11 mouse cellular contexts compared by ENCODE assay signal in the genomic region with DNA sequence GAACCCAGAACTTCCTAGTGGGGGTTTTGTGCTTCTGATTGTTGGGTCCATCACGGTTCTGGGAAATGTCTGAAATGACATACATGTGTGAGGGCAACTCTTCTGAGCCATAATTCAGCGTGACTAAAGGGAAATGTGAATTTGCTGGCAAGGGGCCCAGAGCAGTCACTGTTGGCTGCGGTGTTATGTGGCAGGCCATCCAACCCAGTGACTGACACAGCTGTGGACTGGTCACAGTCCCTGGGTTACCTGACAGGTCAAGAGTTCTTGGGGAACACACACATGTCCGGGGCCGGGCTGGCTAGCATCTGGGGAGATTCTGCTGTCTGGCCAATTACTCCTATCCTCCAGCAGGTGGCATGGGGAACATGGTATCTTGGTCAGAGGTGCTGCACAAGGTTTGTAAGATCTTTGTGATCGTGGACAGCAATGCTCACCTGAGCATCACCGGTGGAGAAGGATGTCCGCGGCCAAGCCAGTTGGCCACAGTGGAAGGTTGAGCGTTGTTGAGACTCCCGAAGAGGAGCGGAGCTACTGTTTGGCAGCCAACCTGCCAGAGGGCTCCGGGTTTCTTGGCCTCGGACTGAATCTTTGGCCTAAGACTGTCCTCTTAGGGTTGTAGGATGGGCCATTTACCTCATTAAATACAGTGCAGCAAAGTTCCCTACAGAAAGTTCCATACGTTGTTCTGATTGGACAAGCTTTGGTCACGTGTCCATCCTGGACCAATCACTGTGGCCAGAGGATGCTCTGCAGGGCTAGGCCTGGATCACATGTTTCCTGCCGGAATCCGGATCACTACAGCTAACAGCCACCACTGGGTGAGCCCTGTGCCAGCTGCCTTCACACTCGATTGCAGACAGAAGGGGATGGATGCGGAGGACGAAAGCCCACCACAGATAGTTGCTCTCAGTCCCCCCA. TPM values are rescaled to one million over a fixed set of nuclear protein-coding genes. Genes with fewer than 3 reads are reported as not detected.
DNase-seq lines count a peak whose midpoint lies in the region; ATAC-seq and TF ChIP-seq lines count a peak whose summit lies in the region.
"Had no signal": no experiment of that assay in that cellular context is flagged by ENCODE, and none has a peak within 500 bp of the region (broad histone marks: within the 10 kb centered on the region; RNA-seq: fewer than 3 reads in every experiment).

No protein-coding gene starts in this region.

- H3K9ac ChIP-seq in embryonic facial prominence, embryonic 11.5 days (replicated peaks; ENCODE audit: low read length) = no peak overlapping the region
- H3K9ac ChIP-seq in lung, embryonic 14.5 days = no peak overlapping the region
- no peak overlapping the region for H3K9ac ChIP-seq in stomach, postnatal 0 days (ENCODE audit: low read length)
- H3K9ac ChIP-seq: neural tube, embryonic 12.5 days had no signal

- H3K27me3 ChIP-seq in embryonic facial prominence, embryonic 11.5 days (ENCODE audit: control insufficient read depth, insufficient read depth, low read length) = no peaks in the 10 kb centered on the region
- H3K27me3 ChIP-seq in embryonic facial prominence, embryonic 10.5 days (replicated peaks; ENCODE audit: low read depth, poor library complexity, severe bottlenecking) = peaks cover 6% of the 10 kb centered on the region; the same call in 1 of the 2 replicates
- no peaks in the 10 kb centered on the region for H3K27me3 ChIP-seq in lung, embryonic 14.5 days (ENCODE audit: insufficient read depth, low read length)
- H3K27me3 ChIP-seq in stomach, postnatal 0 days (ENCODE audit: control insufficient read depth, insufficient read depth, low read length) = no peaks in the 10 kb centered on the region
- H3K27me3 ChIP-seq: neural tube, embryonic 12.5 days; Patski had no signal

- H3K9me3 ChIP-seq in embryonic facial prominence, embryonic 11.5 days (replicated peaks; ENCODE audit: control insufficient read depth, low read length) = no peaks in the 10 kb centered on the region
- H3K9me3 ChIP-seq in embryonic facial prominence, embryonic 10.5 days = no peaks in the 10 kb centered on the region
- H3K9me3 ChIP-seq in lung, embryonic 14.5 days (ENCODE audit: low read depth, low read length) = no peaks in the 10 kb centered on the region
- no peaks in the 10 kb centered on the region for H3K9me3 ChIP-seq in stomach, postnatal 0 days (ENCODE audit: control insufficient read depth, low read length)
- H3K9me3 ChIP-seq: neural tube, embryonic 12.5 days had no signal

- DNase-seq in embryonic facial prominence, embryonic 11.5 days (ENCODE audit: low spot score) = peak; percentile 37
- DNase-seq in embryonic facial prominence, embryonic 10.5 days (ENCODE audit: low spot score) = no peak
- DNase-seq in lung, embryonic 14.5 days = peak; percentile 19
- no peak for DNase-seq in lung, postnatal 4 days
- peak; percentile 50 for DNase-seq in cerebellum, adult 9-10 months
- DNase-seq in stomach, postnatal 0 days (ENCODE audit: low spot score) = no peak
- no peak for DNase-seq in ovary, postnatal 10 days (ENCODE audit: low spot score)
- DNase-seq in left cerebral cortex, postnatal 36 days (ENCODE audit: low spot score in 2 of 2) = no peak
- DNase-seq: gastrocnemius, postnatal 10 days had no signal

- TF ChIP-seq CTCF in lung, embryonic 14.5 days (IDR thresholded peaks at IDR 0.05; ENCODE audit: low read depth) = peak; percentile 57
- peak; percentile 66 for TF ChIP-seq CTCF in stomach, postnatal 0 days (IDR thresholded peaks at IDR 0.05; ENCODE audit: low read depth)

- no peak overlapping the region for H3K4me2 ChIP-seq in embryonic facial prominence, embryonic 11.5 days (ENCODE audit: low read depth, low read length)
- H3K4me2 ChIP-seq in lung, embryonic 14.5 days = no peak overlapping the region
- no peak overlapping the region for H3K4me2 ChIP-seq in stomach, postnatal 0 days (replicated peaks; ENCODE audit: low read depth)
- H3K4me2 ChIP-seq: neural tube, embryonic 12.5 days had no signal

- intact Hi-C loops in left cerebral cortex, postnatal 36 days (cut with DNase I) = no loop called here

- no peak overlapping the region for H3K4me3 ChIP-seq in embryonic facial prominence, embryonic 11.5 days (ENCODE audit: low read depth, low read length)
- H3K4me3 ChIP-seq in embryonic facial prominence, embryonic 10.5 days = no peak overlapping the region
- H3K4me3 ChIP-seq in lung, embryonic 14.5 days (ENCODE audit: low read depth, low read length) = no peak overlapping the region
- no peak overlapping the region for H3K4me3 ChIP-seq in stomach, postnatal 0 days (ENCODE audit: low read depth, low read length)
- H3K4me3 ChIP-seq: neural tube, embryonic 12.5 days had no signal

- no peak for TF ChIP-seq EP300 in stomach, postnatal 0 days (optimal IDR thresholded peaks at IDR 0.05)

- WGBS in embryonic facial prominence, embryonic 11.5 days = 82% methylated on average over 21 of the region's 21 CpGs
- WGBS in embryonic facial prominence, embryonic 10.5 days = 84% methylated on average over 21 of the region's 21 CpGs
- WGBS in lung, embryonic 14.5 days = 77% methylated on average over 21 of the region's 21 CpGs
- 77% methylated on average over 21 of the region's 21 CpGs for WGBS in stomach, postnatal 0 days

- ATAC-seq in embryonic facial prominence, embryonic 11.5 days (replicated peaks; ENCODE audit: insufficient number of reproducible peaks, low FRiP score, low TSS enrichment, low read depth) = no peak
- ATAC-seq in lung, embryonic 14.5 days (ENCODE audit: insufficient read depth) = no peak; the same call in 1 of the 2 replicates
- ATAC-seq in stomach, postnatal 0 days (ENCODE audit: low FRiP score, low TSS enrichment) = no peak
- ATAC-seq: Patski had no signal

- no peak overlapping the region for H3K27ac ChIP-seq in embryonic facial prominence, embryonic 11.5 days (replicated peaks; ENCODE audit: low read depth, low read length)
- H3K27ac ChIP-seq in embryonic facial prominence, embryonic 10.5 days (replicated peaks) = no peak overlapping the region
- H3K27ac ChIP-seq in lung, embryonic 14.5 days (ENCODE audit: low read depth) = no peak overlapping the region
- H3K27ac ChIP-seq in stomach, postnatal 0 days (replicated peaks) = no peak overlapping the region
- H3K27ac ChIP-seq: neural tube, embryonic 12.5 days had no signal

- H3K36me3 ChIP-seq in embryonic facial prominence, embryonic 11.5 days (replicated peaks; ENCODE audit: control insufficient read depth, insufficient read depth, low read depth, low read length) = no peaks in the 10 kb centered on the region
- H3K36me3 ChIP-seq in embryonic facial prominence, embryonic 10.5 days (replicated peaks) = no peaks in the 10 kb centered on the region
- no peaks in the 10 kb centered on the region for H3K36me3 ChIP-seq in lung, embryonic 14.5 days (ENCODE audit: insufficient read depth)
- H3K36me3 ChIP-seq in stomach, postnatal 0 days (ENCODE audit: control insufficient read depth, insufficient read depth, low read length) = no peaks in the 10 kb centered on the region
- H3K36me3 ChIP-seq: neural tube, embryonic 12.5 days had no signal

- H3K4me1 ChIP-seq in embryonic facial prominence, embryonic 11.5 days (ENCODE audit: control insufficient read depth, insufficient read depth, low read length) = no peaks in the 10 kb centered on the region
- peaks cover 30% of the 10 kb centered on the region for H3K4me1 ChIP-seq in embryonic facial prominence, embryonic 10.5 days
- no peaks in the 10 kb centered on the region for H3K4me1 ChIP-seq in lung, embryonic 14.5 days (ENCODE audit: insufficient read depth)
- H3K4me1 ChIP-seq in stomach, postnatal 0 days (replicated peaks; ENCODE audit: control insufficient read depth, insufficient read depth) = no peaks in the 10 kb centered on the region

RNA-seq across cellular contexts. Expression of a gene that starts 52.6 kb away (rescaled TPM):
- 2.8 and 4.2 TPM in 2 replicates for polyA plus RNA-seq in embryonic facial prominence, embryonic 11.5 days (2014; fragmentation: Nextera tagmentation; extraction: Ambion mirVana)
- polyA plus RNA-seq in embryonic facial prominence, embryonic 10.5 days (2016; fragmentation: Nextera tagmentation; extraction: Ambion mirVana) = 5.9 and 6.6 TPM in 2 replicates
- 17.4 and 18.1 TPM in 2 replicates for polyA plus RNA-seq in lung, embryonic 14.5 days (2014; fragmentation: Nextera tagmentation; extraction: Ambion mirVana)
- 20.2 and 22.0 TPM in 2 replicates for polyA plus RNA-seq in stomach, postnatal 0 days (2015; fragmentation: Nextera tagmentation; extraction: Ambion mirVana)
- total RNA-seq in left cerebral cortex, postnatal 36 days (2021) = under 1 TPM; 0.74 to 0.75 TPM
- total RNA-seq: gastrocnemius, postnatal 10 days had no signal

Comparison
In these comparisons a context has a peak if more than half of its experiments do, and no peak if none do; other contexts are left out.
1. DNase-seq: peak in embryonic facial prominence, embryonic 11.5 days (single experiment), lung, embryonic 14.5 days (single experiment) and cerebellum, adult 9-10 months (single experiment); none in embryonic facial prominence, embryonic 10.5 days (single experiment), lung, postnatal 4 days (0 of 2), stomach, postnatal 0 days (single experiment), ovary, postnatal 10 days (single experiment) and left cerebral cortex, postnatal 36 days (0 of 2).